Mouse (Mus musculus): Measurements from ENCODE around the gene Hic1. TPM values are rescaled to one million over a fixed set of nuclear protein-coding genes. Genes with fewer than 3 reads are reported as not detected.

Gene Hic1
- total RNA-seq, 2 experiments from 2014 or later: not detected

DNA sequence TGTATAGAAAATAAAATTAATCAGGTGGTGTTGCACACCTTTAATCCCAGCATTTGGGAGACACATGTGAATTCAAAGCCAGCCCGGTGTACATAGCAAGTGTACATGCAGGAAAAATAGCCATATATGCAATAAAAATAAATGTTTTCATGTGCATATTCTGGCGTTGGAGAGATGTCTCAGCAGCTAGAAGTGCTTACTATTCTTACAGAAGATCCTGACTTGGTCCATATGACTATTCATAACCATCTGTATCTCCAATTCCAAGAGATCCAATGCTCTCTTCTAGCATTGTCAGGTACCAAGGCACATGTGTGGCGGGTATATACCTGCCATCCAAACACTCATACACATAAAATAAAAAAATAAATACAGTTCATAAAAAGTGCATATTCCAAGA is 42.9 kb downstream of the Hic1 start:
- no peak for ATAC-seq (replicated peaks; ENCODE audit: poor library complexity, severe bottlenecking)

DNA sequence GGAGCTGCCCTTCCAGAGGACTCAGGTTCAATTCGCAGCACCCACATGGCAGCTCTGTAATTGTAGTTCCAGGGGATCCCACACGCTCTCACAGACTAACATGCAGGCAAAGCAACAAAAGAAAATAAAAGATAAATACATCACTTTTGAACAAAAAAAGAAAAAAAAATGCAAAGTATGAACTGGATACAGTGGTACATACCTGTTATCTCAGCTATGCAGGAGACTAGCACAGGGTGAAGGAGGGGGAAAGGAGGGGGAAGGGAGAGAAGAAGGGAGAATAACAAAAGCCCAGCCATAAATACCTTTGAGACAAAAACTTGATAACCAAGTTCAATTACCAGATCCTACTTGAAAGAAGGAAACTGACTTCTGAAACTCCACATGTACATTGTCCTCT is 44.9 kb downstream of the Hic1 start:
- ATAC-seq (replicated peaks; ENCODE audit: poor library complexity, severe bottlenecking): no peak

DNA sequence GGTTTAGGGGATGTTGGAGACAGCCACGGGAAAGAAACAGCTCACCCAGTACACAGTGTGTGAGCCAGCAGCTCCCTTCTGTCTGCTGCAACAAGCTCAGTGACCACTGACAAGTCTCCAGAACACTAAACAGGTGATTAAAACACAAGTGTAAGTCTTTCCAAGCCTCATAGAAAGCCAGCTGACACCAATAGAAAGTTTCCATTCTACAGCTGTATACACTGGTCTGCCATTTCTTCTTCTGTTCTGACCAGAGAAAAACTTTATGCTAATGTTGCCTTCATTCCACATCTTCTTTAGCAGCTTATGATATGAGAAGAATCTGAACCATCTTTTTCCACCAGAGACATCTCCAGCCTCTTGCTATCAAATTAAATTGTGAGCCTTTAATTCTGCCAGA is 48.0 kb downstream of the Hic1 start:
- no peak for ATAC-seq (replicated peaks; ENCODE audit: poor library complexity, severe bottlenecking)

DNA sequence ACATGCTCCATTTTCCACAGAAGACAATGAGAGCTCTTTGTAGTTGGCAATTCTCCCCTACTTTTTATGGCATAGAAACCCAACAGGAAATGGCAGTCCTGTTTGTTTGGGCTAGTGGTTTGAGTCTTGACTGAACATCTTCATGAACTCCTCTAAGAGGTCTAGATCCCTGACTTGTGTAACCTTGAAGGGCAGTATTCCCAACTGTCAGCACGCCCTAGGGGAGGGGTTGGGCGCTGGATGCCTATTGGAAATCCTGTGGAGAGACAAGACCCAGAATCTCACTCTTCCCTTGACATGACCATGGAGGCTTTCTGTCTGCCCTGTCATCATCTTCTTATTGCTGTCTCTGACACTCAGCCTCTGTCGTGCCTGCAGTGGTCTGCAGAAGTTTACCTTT is 49.5 kb downstream of the Hic1 start:
- no peak for ATAC-seq (replicated peaks; ENCODE audit: poor library complexity, severe bottlenecking)

DNA sequence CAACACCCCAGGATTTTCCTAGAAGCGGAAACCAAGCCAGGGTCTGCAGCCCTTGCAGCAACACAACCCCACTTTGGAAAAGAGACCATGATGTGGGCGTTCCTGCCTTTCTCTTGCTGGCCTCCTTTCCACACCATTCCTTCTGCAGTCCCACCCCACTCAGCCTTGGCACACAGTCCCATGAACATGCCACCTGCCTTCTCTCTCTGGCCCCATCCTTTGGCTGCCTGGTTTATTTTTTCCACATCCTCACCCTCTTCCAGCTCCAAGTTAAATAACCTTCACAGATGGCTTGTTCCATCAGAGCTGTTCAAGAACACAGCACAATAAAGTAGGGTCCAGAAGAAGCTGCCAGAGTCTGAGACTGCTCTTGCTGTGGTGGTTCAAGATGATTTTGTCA is 50.0 kb downstream of the Hic1 start:
- no peak for ATAC-seq (replicated peaks; ENCODE audit: poor library complexity, severe bottlenecking)

DNA sequence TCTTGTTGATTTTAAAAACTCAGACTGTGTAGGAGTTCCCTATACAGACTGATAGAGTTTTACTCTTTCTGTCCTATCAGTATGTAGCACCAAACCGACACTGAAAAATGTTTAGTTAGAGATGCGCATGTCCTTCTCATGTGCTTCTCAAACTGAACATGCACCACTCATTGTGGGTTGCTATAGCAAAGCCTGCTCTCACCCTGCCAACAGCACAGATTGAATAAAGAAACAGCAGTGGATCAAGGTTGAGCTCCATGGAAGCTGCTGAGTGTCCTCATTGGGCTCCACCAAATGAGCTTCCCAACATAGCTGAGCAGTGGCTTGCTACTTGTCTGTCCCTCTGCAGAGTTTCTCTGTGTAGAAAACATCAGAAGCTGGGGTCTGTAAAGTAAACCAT is 51.2 kb downstream of the Hic1 start:
- ATAC-seq (replicated peaks; ENCODE audit: poor library complexity, severe bottlenecking): no peak

DNA sequence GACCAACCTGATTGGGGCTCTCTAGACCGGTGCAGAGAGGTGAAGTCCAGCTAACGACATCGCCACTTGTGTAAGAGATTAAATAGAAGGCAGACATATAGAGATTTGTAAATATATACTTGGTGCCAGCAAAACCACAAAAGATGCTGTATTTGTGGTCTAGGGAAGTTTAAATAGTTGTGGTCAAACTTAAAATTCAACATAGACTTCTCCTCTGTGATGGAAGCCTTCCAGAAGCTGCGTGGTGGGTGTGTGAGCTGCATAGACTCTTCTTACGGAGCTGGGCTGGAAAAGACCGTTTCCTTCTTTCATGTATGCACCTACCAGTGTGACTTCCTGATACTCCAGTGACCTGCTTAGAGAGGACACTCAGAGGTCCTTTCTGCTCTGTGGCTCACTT is 52.9 kb downstream of the Hic1 start:
- peak; percentile 77 for ATAC-seq (replicated peaks; ENCODE audit: poor library complexity, severe bottlenecking)

Other genes starting within 250 kb of the Hic1 start
- 26.8 and 26.9 TPM in 2 replicates for gene Smg6, start 243.7 kb downstream of the Hic1 start, total RNA-seq (2014; fragmentation: Nextera tagmentation)
- 24.3 and 26.1 TPM in 2 replicates for gene Smg6, start 243.7 kb downstream of the Hic1 start, total RNA-seq (2017)
- 5.6 and 16.8 TPM in 2 replicates for gene Srr, start 243.6 kb downstream of the Hic1 start, total RNA-seq (2014; fragmentation: Nextera tagmentation)
- gene Srr, start 243.6 kb downstream of the Hic1 start, total RNA-seq (2017): 3.2 and 10.2 TPM in 2 replicates
- gene Ovca2, start 9.3 kb upstream of the Hic1 start, total RNA-seq (2014; fragmentation: Nextera tagmentation): 17.1 and 20.1 TPM in 2 replicates
- gene Ovca2, start 9.3 kb upstream of the Hic1 start, total RNA-seq (2017): 16.1 and 16.4 TPM in 2 replicates
- gene Dph1, start 21.7 kb upstream of the Hic1 start, total RNA-seq (2014; fragmentation: Nextera tagmentation): 7.6 and 17.1 TPM in 2 replicates
- gene Dph1, start 21.7 kb upstream of the Hic1 start, total RNA-seq (2017): 8.9 and 10.6 TPM in 2 replicates
- gene Rtn4rl1, start 24.3 kb upstream of the Hic1 start, total RNA-seq (2014; fragmentation: Nextera tagmentation): 0.37 and 1.0 TPM in 2 replicates
- 0.15 TPM in 1 of 2 replicates, not detected in the other for gene Rtn4rl1, start 24.3 kb upstream of the Hic1 start, total RNA-seq (2017)
- 86.4 and 106 TPM in 2 replicates for gene Rpa1, start 178.8 kb upstream of the Hic1 start, total RNA-seq (2014; fragmentation: Nextera tagmentation)
- gene Rpa1, start 178.8 kb upstream of the Hic1 start, total RNA-seq (2017): 200 and 207 TPM in 2 replicates
- 11.7 and 12.6 TPM in 2 replicates for gene Smyd4, start 178.9 kb upstream of the Hic1 start, total RNA-seq (2014; fragmentation: Nextera tagmentation)
- gene Smyd4, start 178.9 kb upstream of the Hic1 start, total RNA-seq (2017): 11.2 and 12.3 TPM in 2 replicates

All from granulocyte monocyte progenitor cell, adult 5-6 weeks (primary cell).